Mouse (Mus musculus) myocyte (in vitro differentiated cells): Measurements from ENCODE around the gene 4930402K13Rik.
"Not testable (repeated sequence)": the region's sequence is repeated elsewhere in the genome, so short reads cannot be mapped to it uniquely, and the experiment has no call there.

Source experiments
- E2F4 ChIP-seq: IDR thresholded peaks from one replicate; pipeline ENCODE4 v1.6.1; 2011; ENCODE audit warnings: mild to moderate bottlenecking, control low read depth, moderate library complexity; ENCODE audit not compliant: insufficient read depth
- MAX ChIP-seq: IDR thresholded peaks from one replicate; pipeline ENCODE4 v1.6.1; 2011; ENCODE audit warnings: low read depth, mild to moderate bottlenecking, control low read depth
- MYOD1 ChIP-seq, 3 experiments: IDR thresholded peaks; one replicate each; pipeline ENCODE4 v1.6.1; 2011; ENCODE audit warnings: control low read depth in 2 of 3, low read depth in 2 of 3, mild to moderate bottlenecking in 2 of 3, moderate library complexity in 1 of 3; ENCODE audit not compliant: insufficient read length in 2 of 3, control insufficient read depth in 1 of 3
- MYOG ChIP-seq, 3 experiments: IDR thresholded peaks; one replicate each; pipeline ENCODE4 v1.6.1; 2011; ENCODE audit warnings: control low read depth in 2 of 3, low read depth in 2 of 3, mild to moderate bottlenecking in 2 of 3; ENCODE audit not compliant: insufficient read length in 2 of 3, control insufficient read depth in 1 of 3, insufficient read depth in 1 of 3
- POLR2A ChIP-seq: IDR thresholded peaks from one replicate; pipeline ENCODE4 v1.6.1; 2011; ENCODE audit warnings: low read depth, mild to moderate bottlenecking, control low read depth, moderate library complexity; ENCODE audit not compliant: insufficient read length
- POLR2AphosphoS2 ChIP-seq: IDR thresholded peaks from one replicate; pipeline ENCODE4 v1.6.1; 2011; ENCODE audit warnings: low read depth, control low read depth; ENCODE audit not compliant: insufficient read length
- TCF12 ChIP-seq: IDR thresholded peaks from one replicate; pipeline ENCODE4 v1.6.1; 2011; ENCODE audit warnings: mild to moderate bottlenecking, control low read depth; ENCODE audit not compliant: poor library complexity, insufficient read depth, severe bottlenecking
- TCF3 ChIP-seq: IDR thresholded peaks from one replicate; pipeline ENCODE4 v1.6.1; 2011; ENCODE audit warnings: low read depth, control low read depth; ENCODE audit not compliant: insufficient read length
- USF1 ChIP-seq: IDR thresholded peaks from one replicate; pipeline ENCODE4 v1.6.1; 2011; ENCODE audit warnings: low read depth, mild to moderate bottlenecking, control low read depth, moderate library complexity

DNA sequence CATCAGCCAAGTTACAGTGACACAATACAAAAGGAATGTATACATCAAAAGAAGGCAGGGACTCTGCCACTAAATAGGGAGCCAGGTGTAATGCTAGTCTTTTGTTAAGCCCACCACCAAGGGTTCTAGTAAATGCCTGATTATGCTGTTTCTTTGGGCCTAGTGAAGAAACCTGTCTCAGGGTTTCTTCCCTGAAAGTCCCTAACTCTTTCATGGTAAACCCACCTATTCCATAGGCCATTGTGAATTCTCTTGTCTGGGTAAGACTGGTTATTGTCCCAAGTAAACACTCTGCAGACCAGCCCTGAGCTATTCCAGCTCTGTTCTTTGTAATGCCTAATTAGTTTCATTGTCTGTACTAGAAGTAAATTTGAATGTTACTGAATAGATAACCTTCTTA, 9.3 kb upstream of the 4930402K13Rik start:
- TF ChIP-seq POLR2A; MYOD1 (IDR thresholded peaks at IDR 0.05; ENCODE audit: control insufficient read depth in 1 of 3, insufficient read length in 2 of 3, low read depth in 2 of 3); POLR2AphosphoS2; E2F4; MYOG (IDR thresholded peaks at IDR 0.05; ENCODE audit: control insufficient read depth in 1 of 3, insufficient read depth in 1 of 3, insufficient read length in 2 of 3, low read depth in 2 of 3); TCF12; USF1; MAX; TCF3: not testable (repeated sequence)
